Mouse (Mus musculus): ENCODE measurements around the gene Gm11060. TPM values are rescaled to one million over a fixed set of nuclear protein-coding genes. Genes with fewer than 3 reads are reported as not detected.

Gene Gm11060
- total RNA-seq (2021), result not detected
- long read RNA-seq, experiment 1, result 0 reads
- long read RNA-seq, experiment 2, result 0 reads

- no peak for DNase-seq
Observed at GRCm38 (mm10) chr2:105091718-105092117, at the start of gene Gm11060. TSS of gene Gm11060 (plus strand) at chr2:105092018.

GRCm38 (mm10) chr2:105043152-105043551, 48.7 kb upstream of the Gm11060 start:
- DNase-seq, result no peak

- no peak for DNase-seq
Observed at GRCm38 (mm10) chr2:105048301-105048700, 43.5 kb upstream of the Gm11060 start.

- DNase-seq, result no peak
Observed at GRCm38 (mm10) chr2:105055529-105055928, 36.3 kb upstream of the Gm11060 start.

- no peak for DNase-seq
Observed at GRCm38 (mm10) chr2:105058577-105059116, 33.2 kb upstream of the Gm11060 start.

GRCm38 (mm10) chr2:105062741-105063372, 29.0 kb upstream of the Gm11060 start:
- DNase-seq, result no peak

GRCm38 (mm10) chr2:105072496-105072895, 19.3 kb upstream of the Gm11060 start:
- DNase-seq, result no peak

- DNase-seq, result peak; percentile 18
Observed at GRCm38 (mm10) chr2:105074196-105074595, 17.6 kb upstream of the Gm11060 start.

GRCm38 (mm10) chr2:105075809-105076208, 16.0 kb upstream of the Gm11060 start:
- DNase-seq, result no peak

- DNase-seq, result no peak
Observed at GRCm38 (mm10) chr2:105077151-105077550, 14.7 kb upstream of the Gm11060 start.

- DNase-seq, result no peak
Observed at GRCm38 (mm10) chr2:105082256-105082790, 9.5 kb upstream of the Gm11060 start.

- no peak for DNase-seq
Observed at GRCm38 (mm10) chr2:105084035-105084434, 7.8 kb upstream of the Gm11060 start.

- DNase-seq, result no peak
Observed at GRCm38 (mm10) chr2:105086081-105086480, 5.7 kb upstream of the Gm11060 start.

- no peak for DNase-seq
Observed at GRCm38 (mm10) chr2:105088005-105088404, 3.8 kb upstream of the Gm11060 start.

- DNase-seq, result no peak
Observed at GRCm38 (mm10) chr2:105089083-105089482, 2.7 kb upstream of the Gm11060 start.

GRCm38 (mm10) chr2:105089581-105090508, 2.0 kb upstream of the Gm11060 start:
- DNase-seq, result no peak

GRCm38 (mm10) chr2:105090991-105091390, 827 bp upstream of the Gm11060 start:
- peak; percentile 14 for DNase-seq

- no peak for DNase-seq
Observed at GRCm38 (mm10) chr2:105097294-105097953, 5.6 kb downstream of the Gm11060 start.

GRCm38 (mm10) chr2:105099410-105099809, 7.6 kb downstream of the Gm11060 start:
- DNase-seq, result peak; percentile 14

- DNase-seq, result no peak
Observed at GRCm38 (mm10) chr2:105100541-105100940, 8.7 kb downstream of the Gm11060 start.

- peak; percentile 72 for DNase-seq
Observed at GRCm38 (mm10) chr2:105108703-105109158, 16.9 kb downstream of the Gm11060 start.

GRCm38 (mm10) chr2:105114074-105114473, 22.3 kb downstream of the Gm11060 start:
- DNase-seq, result no peak

All from gastrocnemius, postnatal 10 days (tissue).